Mouse (Mus musculus): ENCODE results near the gene Dzank1. TPM values are rescaled to one million over a fixed set of nuclear protein-coding genes. Genes with fewer than 3 reads are reported as not detected.

The Dzank1 gene
- polyA plus RNA-seq, 1 experiment from 2014 or later, result 1.4 TPM

DNA sequence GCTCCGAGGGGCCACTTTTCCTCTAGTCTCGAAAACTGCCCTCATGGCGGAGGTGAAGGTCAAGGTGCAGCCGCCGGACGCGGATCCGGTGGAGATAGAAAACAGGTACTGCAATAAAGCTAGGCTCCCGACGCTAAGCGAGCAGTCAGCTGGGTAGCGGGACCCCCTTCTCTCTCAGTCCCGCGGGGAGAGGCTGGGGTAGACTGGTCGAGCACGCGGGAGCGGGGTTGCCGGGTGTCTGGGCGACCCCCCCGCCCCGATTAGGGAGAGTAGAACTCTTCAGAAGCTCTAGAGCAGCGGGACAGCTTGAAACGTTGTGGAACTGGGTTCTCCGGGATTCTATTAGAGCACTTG, 584 bp upstream of the Dzank1 start:
- no peaks in the 10 kb centered on the region for H3K9me3 ChIP-seq (replicated peaks)
- under 1% methylated on average over 25 of the region's 25 CpGs for WGBS
- H3K36me3 ChIP-seq, result peaks cover 24% of the 10 kb centered on the region
- H3K27me3 ChIP-seq (ENCODE audit: low read depth, poor library complexity, severe bottlenecking), result peaks cover 9% of the 10 kb centered on the region; the same call in 1 of the 2 replicates
- H3K4me1 ChIP-seq, result peaks cover 15% of the 10 kb centered on the region
- no peak for DNase-seq (ENCODE audit: low spot score)
- H3K27ac ChIP-seq, result peak overlapping the region; percentile 92
- peak overlapping the region; percentile 95 for H3K4me3 ChIP-seq

DNA sequence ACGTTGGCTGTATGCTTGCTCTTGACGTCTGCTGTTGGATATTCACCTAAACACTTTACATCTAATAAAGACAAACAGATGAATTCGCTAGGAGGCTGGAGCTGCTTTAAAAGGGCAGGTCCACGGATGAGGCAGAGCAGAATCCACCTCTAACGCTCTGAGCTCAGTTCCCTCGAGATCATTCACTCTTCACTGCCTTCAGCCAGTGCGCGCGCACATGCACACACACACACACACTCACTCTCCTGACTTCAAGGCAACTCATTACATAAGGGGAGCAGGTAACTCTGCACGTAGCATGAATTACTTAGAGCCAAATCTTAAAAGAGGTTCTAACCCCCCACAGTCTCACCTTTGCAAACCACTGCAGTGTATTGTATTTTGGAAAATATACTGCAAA, 1.4 kb downstream of the Dzank1 start:
- H3K4me3 ChIP-seq, result no peak overlapping the region
- 65% methylated on average over 10 of the region's 10 CpGs for WGBS
- peaks cover 9% of the 10 kb centered on the region; the same call in 1 of the 2 replicates for H3K27me3 ChIP-seq (ENCODE audit: low read depth, poor library complexity, severe bottlenecking)
- DNase-seq (ENCODE audit: low spot score), result no peak
- H3K36me3 ChIP-seq, result peaks cover 8% of the 10 kb centered on the region
- peaks cover 15% of the 10 kb centered on the region for H3K4me1 ChIP-seq
- no peak overlapping the region for H3K27ac ChIP-seq
- no peaks in the 10 kb centered on the region for H3K9me3 ChIP-seq (replicated peaks)

DNA sequence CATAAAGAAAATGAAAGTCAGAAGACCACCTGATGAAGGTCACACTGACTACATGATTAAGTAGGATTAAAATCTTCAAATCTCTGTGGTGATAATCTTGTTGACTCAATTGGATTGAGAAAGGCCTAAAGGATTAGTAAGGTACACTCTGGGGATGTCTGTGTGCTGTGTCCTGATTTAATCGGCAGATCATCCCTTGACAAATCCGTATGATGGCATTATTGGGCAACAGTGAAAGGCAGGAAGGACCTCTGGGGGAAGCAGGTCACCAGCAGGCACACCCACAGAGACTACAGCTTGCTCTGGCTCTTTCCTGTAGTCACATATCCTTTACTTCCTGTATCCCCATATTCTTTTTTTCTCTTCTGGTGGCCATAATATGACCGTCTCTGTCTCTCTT, 7.4 kb downstream of the Dzank1 start:
- no peaks in the 10 kb centered on the region for H3K27me3 ChIP-seq (ENCODE audit: low read depth, poor library complexity, severe bottlenecking)
- H3K27ac ChIP-seq, result no peak overlapping the region
- no peak for DNase-seq (ENCODE audit: low spot score)
- no peaks in the 10 kb centered on the region for H3K36me3 ChIP-seq
- H3K4me3 ChIP-seq, result no peak overlapping the region
- WGBS, result 77% methylated on average over 3 of the region's 3 CpGs
- H3K9me3 ChIP-seq (replicated peaks), result no peaks in the 10 kb centered on the region
- H3K4me1 ChIP-seq, result no peaks in the 10 kb centered on the region

DNA sequence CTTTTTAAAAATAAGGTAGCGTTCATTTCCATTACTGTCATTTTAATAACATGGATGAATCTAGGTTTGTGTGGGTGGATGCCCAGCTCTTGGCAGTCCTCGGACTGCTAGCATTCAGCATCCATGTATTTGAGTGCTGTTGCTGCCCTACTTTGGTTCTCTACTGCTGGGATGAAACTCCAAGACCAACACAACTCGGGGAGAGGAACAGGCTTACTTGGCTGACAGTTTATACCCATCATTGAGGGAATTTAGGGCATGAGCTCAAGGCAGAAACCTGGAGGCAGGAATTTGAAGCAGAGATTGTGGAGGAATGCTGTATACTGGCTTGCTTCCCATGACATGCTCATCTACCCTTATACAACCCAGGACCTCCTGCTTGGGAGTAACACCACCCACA, 12.6 kb downstream of the Dzank1 start:
- H3K27me3 ChIP-seq (ENCODE audit: low read depth, poor library complexity, severe bottlenecking), result no peaks in the 10 kb centered on the region
- WGBS, result 80% methylated on average over 3 of the region's 3 CpGs

DNA sequence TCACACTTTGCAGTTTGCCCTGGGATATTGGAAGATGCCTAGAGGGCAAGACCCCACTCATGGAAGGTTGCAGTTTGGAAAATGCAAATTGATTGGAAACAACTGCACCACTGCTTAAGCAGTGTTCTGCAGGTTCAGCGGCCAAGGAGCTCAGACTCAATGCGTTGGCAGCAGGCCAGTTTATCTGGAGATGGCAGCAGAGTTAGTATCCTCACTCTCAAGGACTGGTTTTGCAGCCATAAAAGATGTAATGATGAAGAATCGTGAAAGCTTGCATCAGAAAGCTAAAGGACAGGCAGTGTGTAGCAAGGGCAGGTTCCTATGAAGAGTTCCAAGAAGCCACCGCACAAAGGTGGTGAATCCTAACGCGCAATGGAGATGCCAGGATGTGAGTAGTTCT, 25.1 kb downstream of the Dzank1 start:
- Histone ChIP-seq H3K36me3 (no peaks in the 10 kb centered on the region), H3K4me3 (no peak overlapping the region), H3K9me3 (replicated peaks) (no peaks in the 10 kb centered on the region), H3K4me1 (no peaks in the 10 kb centered on the region), H3K27me3 (ENCODE audit: low read depth, poor library complexity, severe bottlenecking) (no peaks in the 10 kb centered on the region), H3K27ac (no peak overlapping the region)
- 93% methylated on average over 6 of the region's 6 CpGs for WGBS
- no peak for DNase-seq (ENCODE audit: low spot score)

More for the DNA sequence above, 12.6 kb downstream of the Dzank1 start:
- Histone ChIP-seq H3K4me1 (no peaks in the 10 kb centered on the region), H3K27ac (no peak overlapping the region), H3K4me3 (no peak overlapping the region), H3K36me3 (no peaks in the 10 kb centered on the region), H3K9me3 (replicated peaks) (no peaks in the 10 kb centered on the region)
- DNase-seq (ENCODE audit: low spot score), result no peak

DNA sequence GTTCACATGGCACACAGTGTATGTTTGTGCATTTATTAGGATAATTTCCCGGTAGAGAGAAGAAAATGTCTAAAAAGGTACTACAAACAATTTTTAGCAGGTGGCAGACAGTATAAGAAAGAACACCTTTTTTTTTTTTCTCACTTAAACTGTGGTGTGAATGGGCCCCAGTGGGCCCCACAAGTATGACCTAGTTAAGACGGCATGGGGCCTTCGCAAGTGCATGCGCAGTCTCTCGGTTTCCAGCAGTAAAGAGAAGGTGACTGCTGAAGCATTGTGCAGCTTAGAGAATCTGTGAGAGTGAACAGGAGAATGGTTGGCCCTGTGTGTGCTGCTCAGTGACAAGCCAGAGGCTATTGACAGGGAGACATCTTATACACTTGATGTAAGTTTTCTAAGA, 37.9 kb downstream of the Dzank1 start:
- no peak for DNase-seq (ENCODE audit: low spot score)
- WGBS, result 90% methylated on average over 5 of the region's 5 CpGs
- Histone ChIP-seq H3K9me3 (replicated peaks) (no peaks in the 10 kb centered on the region), H3K27me3 (ENCODE audit: low read depth, poor library complexity, severe bottlenecking) (no peaks in the 10 kb centered on the region), H3K27ac (no peak overlapping the region), H3K36me3 (no peaks in the 10 kb centered on the region), H3K4me3 (no peak overlapping the region), H3K4me1 (no peaks in the 10 kb centered on the region)

DNA sequence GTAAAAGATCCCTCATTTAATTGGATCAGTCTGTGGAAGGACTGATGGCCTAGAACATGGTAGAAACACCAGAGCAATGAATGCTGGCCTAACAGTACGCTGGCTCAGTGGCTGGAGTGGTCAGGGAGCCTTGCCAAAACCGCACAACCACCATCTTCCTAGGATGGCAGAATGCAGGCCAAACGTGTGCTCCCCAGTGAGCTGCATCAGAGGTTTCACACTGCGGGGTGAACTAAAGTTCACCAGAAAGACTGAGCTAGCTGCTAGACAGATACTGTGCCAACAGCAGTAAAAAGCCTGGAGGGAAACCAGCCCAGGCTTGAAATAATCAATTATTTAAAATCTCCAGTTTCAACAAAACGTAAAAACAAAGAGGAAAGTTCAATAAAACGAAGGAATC, 39.7 kb downstream of the Dzank1 start:
- H3K4me3 ChIP-seq, result no peak overlapping the region
- no peak overlapping the region for H3K27ac ChIP-seq
- no peaks in the 10 kb centered on the region for H3K9me3 ChIP-seq (replicated peaks)
- H3K27me3 ChIP-seq (ENCODE audit: low read depth, poor library complexity, severe bottlenecking), result no peaks in the 10 kb centered on the region
- H3K36me3 ChIP-seq, result no peaks in the 10 kb centered on the region
- no peaks in the 10 kb centered on the region for H3K4me1 ChIP-seq
- no peak for DNase-seq (ENCODE audit: low spot score)
- 71% methylated on average over 6 of the region's 6 CpGs for WGBS

DNA sequence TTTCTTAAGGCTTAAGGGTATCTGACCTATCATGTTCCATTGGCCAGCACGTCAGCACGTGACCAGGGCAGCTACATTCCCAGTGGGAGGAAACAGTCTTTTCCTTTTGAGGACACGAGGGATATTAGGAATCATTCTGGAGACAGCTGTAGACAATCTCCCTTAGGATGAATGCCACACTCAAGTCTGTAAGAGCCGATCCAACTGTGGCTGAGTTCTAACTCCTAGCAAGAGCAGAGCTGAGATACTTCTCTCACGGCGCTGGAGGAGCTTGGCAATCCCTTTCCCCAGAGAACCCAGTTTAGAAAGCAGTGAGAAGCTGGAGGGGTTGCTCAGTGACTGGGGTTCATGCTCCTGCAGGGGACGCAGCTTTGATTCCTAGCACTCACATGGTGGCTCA, 41.8 kb downstream of the Dzank1 start:
- Histone ChIP-seq H3K9me3 (replicated peaks) (no peaks in the 10 kb centered on the region), H3K4me3 (no peak overlapping the region), H3K4me1 (no peaks in the 10 kb centered on the region), H3K27ac (no peak overlapping the region), H3K36me3 (no peaks in the 10 kb centered on the region), H3K27me3 (ENCODE audit: low read depth, poor library complexity, severe bottlenecking) (no peaks in the 10 kb centered on the region)
- DNase-seq (ENCODE audit: low spot score), result no peak
- WGBS, result 86% methylated on average over 7 of the region's 7 CpGs

DNA sequence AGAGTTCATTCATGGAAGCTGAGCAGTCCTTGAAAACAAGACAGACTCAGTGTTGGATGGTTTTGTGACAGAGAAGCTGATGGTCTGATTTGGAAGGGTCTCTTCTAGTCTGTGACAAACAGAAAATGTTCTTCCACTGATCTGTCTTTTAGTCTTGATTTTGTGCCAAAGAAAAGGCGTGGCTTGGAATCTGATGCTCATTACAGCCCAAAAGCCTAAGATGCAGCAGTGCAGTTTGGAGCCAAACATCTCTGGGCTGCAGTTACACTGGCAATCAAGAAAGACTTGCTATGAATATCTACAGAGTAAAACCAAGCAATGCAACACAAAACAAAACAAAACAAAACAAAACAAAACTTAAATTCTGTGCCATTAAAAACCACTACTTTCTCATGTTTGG, 43.1 kb downstream of the Dzank1 start:
- H3K4me1 ChIP-seq, result no peaks in the 10 kb centered on the region
- H3K27me3 ChIP-seq (ENCODE audit: low read depth, poor library complexity, severe bottlenecking), result no peaks in the 10 kb centered on the region
- H3K4me3 ChIP-seq, result no peak overlapping the region
- no peaks in the 10 kb centered on the region for H3K36me3 ChIP-seq
- no peaks in the 10 kb centered on the region for H3K9me3 ChIP-seq (replicated peaks)
- WGBS, result 63% methylated on average over 1 of the region's 1 CpGs
- no peak overlapping the region for H3K27ac ChIP-seq
- DNase-seq (ENCODE audit: low spot score), result no peak

DNA sequence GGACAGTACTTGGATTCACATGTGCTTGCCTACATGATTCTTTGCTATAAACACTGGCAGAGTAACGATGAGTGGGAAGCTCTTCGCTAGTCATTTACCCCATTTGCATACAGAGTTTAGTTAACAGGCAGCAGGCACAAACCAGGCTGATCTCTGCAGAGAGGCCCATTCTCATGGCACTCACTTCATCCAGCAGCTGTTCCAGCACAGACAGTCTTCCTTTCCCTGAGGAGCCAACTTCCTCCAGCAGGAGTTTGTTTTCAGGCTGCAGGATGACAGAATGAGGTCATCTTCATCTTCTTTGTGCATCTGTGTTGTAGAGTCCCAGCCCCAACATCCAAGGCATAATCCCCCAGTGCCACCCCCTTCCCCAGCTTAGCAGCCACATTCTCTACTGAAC, 47.8 kb downstream of the Dzank1 start:
- Histone ChIP-seq H3K9me3 (replicated peaks) (no peaks in the 10 kb centered on the region), H3K27ac (no peak overlapping the region), H3K27me3 (ENCODE audit: low read depth, poor library complexity, severe bottlenecking) (no peaks in the 10 kb centered on the region), H3K36me3 (no peaks in the 10 kb centered on the region), H3K4me3 (no peak overlapping the region), H3K4me1 (no peaks in the 10 kb centered on the region)
- DNase-seq (ENCODE audit: low spot score), result no peak
- 77% methylated on average over 2 of the region's 2 CpGs for WGBS

DNA sequence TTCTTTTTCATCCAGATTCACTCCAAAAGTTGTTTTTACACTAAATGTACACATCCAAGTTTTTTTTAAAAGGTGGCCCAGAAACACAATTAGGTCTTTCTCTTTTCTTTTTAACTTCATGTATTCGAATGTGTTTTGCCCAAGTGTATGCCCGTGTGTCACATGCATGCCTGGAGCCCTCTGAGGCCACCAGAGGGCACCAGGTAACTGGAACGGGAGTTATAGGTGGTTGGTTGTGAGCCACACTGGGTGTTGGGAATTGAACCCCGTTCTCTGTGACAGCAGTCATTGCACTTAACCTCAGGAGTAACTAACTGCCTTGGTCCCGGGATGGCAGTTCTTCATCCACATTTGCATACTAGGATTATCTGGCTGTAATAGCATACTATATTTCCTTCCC, 60.0 kb downstream of the Dzank1 start:
- 71% methylated on average over 5 of the region's 5 CpGs for WGBS

DNA sequence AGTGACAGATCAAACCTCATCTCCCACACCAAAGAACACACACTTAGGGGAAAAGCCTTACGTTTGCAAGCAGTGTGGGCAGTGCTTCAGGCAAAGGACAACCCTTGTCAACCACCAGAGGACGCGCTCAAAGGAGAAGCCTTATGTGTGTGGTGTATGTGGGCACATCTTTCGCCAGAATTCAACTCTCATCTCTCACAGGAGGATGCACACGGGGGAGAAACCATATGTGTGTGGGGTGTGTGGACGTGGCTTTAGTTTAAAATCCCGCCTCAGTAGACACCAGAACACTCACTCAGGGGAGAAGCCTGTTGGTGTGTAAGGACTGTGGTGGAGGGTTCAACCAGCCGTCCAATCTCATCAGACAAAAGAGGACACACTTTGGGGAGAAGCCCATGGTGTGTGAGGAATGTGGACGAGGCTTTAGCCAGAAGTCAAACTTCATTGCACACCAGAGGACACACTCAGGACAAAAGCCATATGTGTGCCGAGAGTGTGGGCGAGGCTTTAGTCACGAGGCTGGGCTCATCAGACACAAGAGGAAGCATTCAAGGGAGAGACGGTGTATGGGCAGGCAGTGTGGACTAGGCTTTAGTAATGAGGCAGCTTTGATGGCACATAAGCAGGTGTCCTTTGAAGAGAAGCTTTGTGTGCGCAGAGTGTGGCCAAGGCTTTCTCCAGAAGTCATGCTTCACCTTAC, 61.2 kb downstream of the Dzank1 start:
- Histone ChIP-seq H3K9me3 (replicated peaks) (no peaks in the 10 kb centered on the region), H3K27me3 (ENCODE audit: low read depth, poor library complexity, severe bottlenecking) (no peaks in the 10 kb centered on the region), H3K36me3 (no peaks in the 10 kb centered on the region), H3K27ac (no peak overlapping the region), H3K4me3 (no peak overlapping the region), H3K4me1 (no peaks in the 10 kb centered on the region)
- DNase-seq (ENCODE audit: low spot score), result no peak
- 84% methylated on average over 14 of the region's 14 CpGs for WGBS

More for the DNA sequence above, 60.0 kb downstream of the Dzank1 start:
- DNase-seq (ENCODE audit: low spot score), result no peak
- Histone ChIP-seq H3K36me3 (no peaks in the 10 kb centered on the region), H3K4me3 (no peak overlapping the region), H3K27me3 (ENCODE audit: low read depth, poor library complexity, severe bottlenecking) (no peaks in the 10 kb centered on the region), H3K4me1 (no peaks in the 10 kb centered on the region), H3K9me3 (replicated peaks) (no peaks in the 10 kb centered on the region), H3K27ac (no peak overlapping the region)

DNA sequence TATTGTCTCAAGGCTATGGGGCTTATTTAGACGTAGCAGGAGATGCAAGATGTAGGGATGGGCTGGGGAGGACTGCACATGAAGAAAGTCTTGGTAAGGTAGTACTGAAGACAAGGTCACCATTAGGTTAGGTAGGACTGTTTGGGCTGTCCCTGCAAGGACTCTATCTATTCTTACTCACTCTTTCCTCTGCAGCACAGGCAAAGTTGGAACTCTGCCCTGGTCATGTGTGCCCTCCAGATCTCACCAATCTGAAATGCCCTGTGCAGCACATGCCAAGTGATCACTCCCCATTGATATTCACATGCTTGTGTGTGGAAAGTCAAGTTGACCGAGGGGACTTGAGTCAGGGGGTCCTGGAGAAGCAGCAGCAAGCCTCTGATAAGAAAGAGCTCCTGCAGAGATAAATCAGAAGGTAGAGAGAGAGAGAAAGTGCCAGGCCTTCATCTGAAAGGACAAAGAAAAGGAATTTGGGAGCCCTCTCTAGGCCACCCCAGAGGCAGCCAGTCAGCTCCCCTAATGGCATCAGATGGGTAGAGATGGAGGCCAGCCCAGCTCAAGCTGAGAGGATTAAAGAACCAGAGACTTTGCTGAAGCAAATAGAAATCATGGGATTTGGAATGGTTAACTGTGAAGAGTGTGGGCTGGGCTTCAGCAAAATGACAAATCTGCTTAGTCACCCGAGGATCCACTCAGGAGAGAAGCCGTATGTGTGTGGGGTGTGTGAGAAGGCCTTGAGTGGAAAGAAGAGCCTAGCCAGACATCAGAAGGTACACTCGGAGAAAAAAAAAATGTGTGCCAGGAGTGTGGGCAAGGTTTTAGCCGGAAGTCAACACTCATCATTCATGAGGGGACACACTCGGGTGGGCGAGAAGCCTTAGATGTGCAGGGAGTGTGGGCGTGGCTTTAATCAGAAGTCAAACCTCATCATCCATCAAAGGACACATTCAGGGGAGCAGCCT, 62.1 kb downstream of the Dzank1 start:
- H3K4me1 ChIP-seq, result no peaks in the 10 kb centered on the region
- DNase-seq (ENCODE audit: low spot score), result no peak
- no peak overlapping the region for H3K4me3 ChIP-seq
- H3K27ac ChIP-seq, result no peak overlapping the region
- H3K9me3 ChIP-seq (replicated peaks), result no peaks in the 10 kb centered on the region
- 70% methylated on average over 9 of the region's 9 CpGs for WGBS
- H3K36me3 ChIP-seq, result no peaks in the 10 kb centered on the region
- no peaks in the 10 kb centered on the region for H3K27me3 ChIP-seq (ENCODE audit: low read depth, poor library complexity, severe bottlenecking)
